Mouse (Mus musculus) kidney, adult 2 months (tissue): ENCODE data around the gene Fam57b.

Experiments used
- CTCF ChIP-seq: fragments of 200-500 bp; conservative IDR thresholded peaks from 2 replicates; pipeline ENCODE4 v1.5.1; 2011; ENCODE audit warnings: low read depth, mild to moderate bottlenecking, control low read depth, low read length, moderate library complexity, mixed read lengths; ENCODE audit not compliant: insufficient read depth, insufficient read length
- POLR2A ChIP-seq: fragments of 200-500 bp; IDR thresholded peaks from one replicate; pipeline ENCODE4 v1.6.1; 2011; ENCODE audit warnings: low read depth, low read length, control low read depth

DNA sequence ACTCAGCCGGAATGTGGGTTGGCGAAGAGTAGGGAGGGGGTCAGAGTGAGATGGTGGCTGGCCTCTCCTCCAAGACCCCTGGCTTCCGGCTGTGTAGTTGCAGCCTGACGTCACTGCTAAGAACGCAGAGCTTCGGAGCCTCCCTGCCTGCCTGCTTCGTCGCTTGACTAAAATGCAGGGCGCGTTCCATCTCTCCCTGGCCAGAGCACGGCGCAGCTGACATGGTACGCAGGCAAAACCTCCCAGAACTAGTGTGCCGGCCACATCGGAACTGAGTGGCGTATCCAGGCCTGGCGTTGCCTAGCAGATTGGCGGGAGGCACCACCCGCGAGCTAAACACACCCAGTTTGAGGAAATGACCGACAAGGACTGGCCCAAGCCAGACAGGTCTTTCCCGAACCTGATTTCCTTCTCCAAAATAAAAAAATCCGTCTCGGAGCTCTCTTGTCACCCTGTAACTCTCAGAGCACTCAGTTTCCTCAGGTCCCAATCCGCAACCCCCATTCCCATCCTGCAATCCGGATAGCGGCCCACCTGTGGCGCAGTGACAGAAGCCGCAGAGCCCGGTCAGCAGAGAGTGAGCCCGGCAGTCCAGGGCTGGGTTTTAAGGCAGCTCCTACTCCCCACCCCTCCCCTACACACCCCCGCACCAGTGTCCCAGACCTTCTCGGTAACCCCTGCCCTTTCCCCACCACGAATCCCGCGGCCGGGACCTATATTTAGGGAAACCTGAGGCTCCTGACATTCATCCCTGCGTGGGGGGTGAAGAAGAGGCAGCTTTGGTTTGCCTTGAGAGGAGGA lies 2.2 kb downstream of the Fam57b start:
- TF ChIP-seq CTCF, result peak; percentile 52
- peak; percentile 81 for TF ChIP-seq POLR2A
